Mouse (Mus musculus) stomach, postnatal 0 days (tissue): Measurements from ENCODE around the gene Btk.

Source experiments
- CTCF ChIP-seq: IDR thresholded peaks from 2 replicates; pipeline ENCODE4 v1.5.1; 2016; ENCODE audit warnings: antibody characterized with exemption, low read depth, mild to moderate bottlenecking, moderate library complexity
- EP300 ChIP-seq: optimal IDR thresholded peaks from 2 replicates; pipeline ENCODE3; 2016; ENCODE audit warnings: antibody characterized with exemption

DNA sequence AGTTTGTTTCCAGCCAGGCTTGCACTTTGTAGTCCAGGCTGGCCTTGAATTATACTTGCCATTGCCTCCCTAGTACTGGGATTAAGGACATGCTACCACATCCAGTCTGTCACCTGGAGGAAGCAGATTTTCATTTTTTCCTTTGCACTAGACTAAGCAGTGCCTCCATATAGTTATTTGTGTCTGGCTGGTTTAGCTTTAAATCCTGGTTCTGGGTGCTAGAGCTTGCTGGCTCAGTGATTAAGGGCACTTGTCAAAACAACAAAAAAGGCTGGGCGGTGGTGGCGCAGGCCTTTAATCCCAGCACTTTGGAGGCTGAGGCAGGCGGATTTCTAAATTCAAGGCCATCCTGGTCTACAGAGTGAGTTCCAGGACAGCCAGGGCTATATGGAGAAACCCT, 5.6 kb upstream of the Btk start:
- TF ChIP-seq CTCF (no peak), EP300 (no peak)
